Mouse (Mus musculus): ENCODE data around the gene Nfkb2.

Nfkb2 gene

GRCm38 (mm10) chr19:46324366-46324765 is 20.2 kb downstream of the Nfkb2 start:
- no peak for DNase-seq

DNA sequence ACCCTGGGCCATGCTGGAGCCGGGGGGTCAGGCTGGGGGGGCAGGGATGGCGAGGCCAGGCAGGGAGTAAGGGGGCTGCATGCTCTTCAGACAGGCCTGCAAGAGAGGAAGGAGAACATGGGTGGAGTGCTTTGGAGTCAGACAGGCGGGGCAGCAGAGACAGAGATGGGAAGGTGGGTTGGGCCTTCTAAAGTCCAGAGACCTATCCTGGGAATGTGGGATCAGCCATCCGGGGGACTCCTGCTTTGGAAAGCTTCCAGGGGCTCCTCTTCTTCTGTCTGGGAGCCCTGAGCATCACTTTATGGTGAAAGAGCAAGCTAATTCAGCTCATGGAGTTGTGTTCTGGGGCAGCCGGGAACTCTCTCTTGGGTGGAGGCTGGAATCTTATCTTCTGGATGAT is 20.8 kb downstream of the Nfkb2 start:
- no peak for DNase-seq

- DNase-seq, result peak; percentile 63
Measured at GRCm38 (mm10) chr19:46326019-46326755, 22.1 kb downstream of the Nfkb2 start.

DNA sequence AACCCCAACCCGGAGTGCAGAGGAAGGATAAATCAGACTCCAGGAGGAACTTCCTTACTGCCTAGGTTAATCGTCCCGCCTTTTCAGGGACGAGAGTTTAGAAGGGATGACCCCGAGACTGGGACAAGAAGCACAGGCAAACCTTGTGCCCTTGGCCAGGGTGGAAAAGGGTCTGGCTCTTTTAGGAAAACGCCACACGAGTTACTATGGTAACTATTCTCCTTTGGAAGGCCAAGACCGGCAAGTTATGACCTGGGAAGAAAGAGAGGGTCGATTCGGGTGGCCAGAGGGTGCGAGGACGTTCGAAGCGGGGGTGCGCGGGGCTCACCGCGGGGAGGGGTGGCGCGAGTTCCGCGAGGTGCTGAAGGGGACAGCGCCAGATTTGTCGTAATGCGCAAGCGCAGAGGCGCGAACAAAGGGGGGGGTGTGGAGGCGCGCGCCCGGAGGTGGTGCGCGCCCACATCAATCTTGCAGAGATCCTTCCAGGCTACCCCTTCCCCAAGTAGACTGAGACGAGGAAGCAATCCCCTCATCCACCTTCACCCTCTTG is 22.7 kb downstream of the Nfkb2 start, which contains the start of gene Psd:
Gene Psd (minus strand): TSS at position 401 of the 550 bp plus-strand sequence.
- peak; percentile 76 for DNase-seq

- no peak for DNase-seq
Measured at GRCm38 (mm10) chr19:46327531-46328064, 23.5 kb downstream of the Nfkb2 start.

DNA sequence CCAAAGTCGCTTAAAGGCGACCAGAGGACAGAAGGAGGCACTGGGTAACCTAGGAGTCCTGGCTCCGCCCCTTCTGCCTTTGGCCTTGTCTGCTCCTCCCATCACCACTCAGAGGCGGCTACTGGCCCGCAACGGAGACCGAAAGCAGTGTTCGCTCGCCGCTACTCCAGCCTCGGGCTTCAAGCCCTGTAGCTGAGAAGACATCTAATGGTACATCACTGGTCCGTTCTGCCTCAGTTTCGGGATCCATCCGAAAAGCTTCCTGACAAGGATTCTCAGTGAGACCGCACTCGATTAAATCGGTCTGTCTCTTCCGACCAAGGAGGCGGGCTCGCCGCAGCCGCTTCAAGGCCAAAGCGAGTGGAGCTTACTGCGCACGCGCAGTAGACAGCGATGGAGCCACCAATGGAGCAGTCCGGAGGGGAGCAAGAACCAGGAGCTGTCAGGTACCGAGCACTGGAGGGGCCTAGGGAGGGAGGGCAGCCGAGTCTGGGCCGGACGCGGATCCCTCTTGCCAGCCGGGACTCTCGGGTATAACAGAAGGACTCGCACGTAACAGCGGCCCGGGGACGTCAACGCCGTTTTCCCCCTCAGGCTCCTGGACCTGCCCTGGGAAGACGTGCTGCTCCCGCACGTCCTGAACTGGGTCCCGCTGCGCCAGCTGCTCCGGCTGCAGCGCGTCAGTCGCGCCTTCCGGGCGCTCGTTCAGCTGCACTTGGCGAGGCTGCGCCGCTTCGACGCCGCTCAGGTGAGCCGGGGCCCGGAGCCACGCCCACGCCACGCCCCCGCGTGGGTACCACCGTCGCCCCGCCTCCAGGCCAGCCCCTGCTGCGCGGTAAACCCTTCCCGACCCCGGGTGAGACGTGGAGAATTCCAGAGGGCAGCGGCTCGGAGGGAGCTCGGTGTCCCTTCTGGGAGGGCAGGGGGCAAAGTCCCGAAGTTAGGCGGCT is 24.2 kb downstream of the Nfkb2 start, which contains the start of gene Fbxl15:
Gene Fbxl15 (plus strand): TSS at position 104 of the 950 bp plus-strand sequence.
- DNase-seq, result peak; percentile 96

DNA sequence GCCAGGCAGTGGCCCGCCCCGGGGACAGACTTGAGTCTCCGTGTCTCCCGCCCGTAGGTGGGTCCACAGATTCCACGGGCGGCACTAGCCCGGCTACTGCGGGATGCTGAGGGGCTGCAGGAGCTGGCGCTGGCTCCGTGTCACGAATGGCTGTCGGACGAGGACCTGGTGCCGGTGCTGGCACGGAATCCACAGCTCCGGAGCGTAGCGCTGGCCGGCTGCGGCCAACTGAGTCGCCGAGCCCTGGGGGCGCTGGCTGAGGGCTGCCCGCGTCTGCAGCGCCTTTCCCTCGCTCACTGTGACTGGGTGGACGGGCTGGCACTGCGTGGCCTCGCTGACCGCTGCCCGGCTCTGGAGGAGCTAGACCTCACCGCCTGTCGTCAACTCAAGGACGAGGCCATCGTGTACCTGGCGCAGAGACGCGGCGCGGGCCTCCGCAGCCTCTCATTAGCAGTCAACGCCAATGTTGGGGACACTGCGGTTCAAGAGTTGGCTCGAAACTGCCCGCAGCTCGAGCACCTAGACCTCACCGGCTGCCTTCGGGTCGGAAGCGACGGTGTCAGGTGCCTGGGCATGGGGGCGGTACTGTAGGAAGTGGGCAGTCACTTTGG is 25.0 kb downstream of the Nfkb2 start:
- DNase-seq, result no peak

- peak; percentile 84 for DNase-seq
Measured at GRCm38 (mm10) chr19:46329951-46330350, 25.8 kb downstream of the Nfkb2 start.

- no peak for DNase-seq
Measured at GRCm38 (mm10) chr19:46330696-46331095, 26.6 kb downstream of the Nfkb2 start.

GRCm38 (mm10) chr19:46331326-46331725 is 27.2 kb downstream of the Nfkb2 start:
- DNase-seq, result no peak

- no peak for DNase-seq
Measured at GRCm38 (mm10) chr19:46331936-46332335, 27.8 kb downstream of the Nfkb2 start.

GRCm38 (mm10) chr19:46332721-46333339 is 28.7 kb downstream of the Nfkb2 start:
- no peak for DNase-seq

GRCm38 (mm10) chr19:46333906-46334305 is 29.8 kb downstream of the Nfkb2 start:
- peak; percentile 68 for DNase-seq

DNA sequence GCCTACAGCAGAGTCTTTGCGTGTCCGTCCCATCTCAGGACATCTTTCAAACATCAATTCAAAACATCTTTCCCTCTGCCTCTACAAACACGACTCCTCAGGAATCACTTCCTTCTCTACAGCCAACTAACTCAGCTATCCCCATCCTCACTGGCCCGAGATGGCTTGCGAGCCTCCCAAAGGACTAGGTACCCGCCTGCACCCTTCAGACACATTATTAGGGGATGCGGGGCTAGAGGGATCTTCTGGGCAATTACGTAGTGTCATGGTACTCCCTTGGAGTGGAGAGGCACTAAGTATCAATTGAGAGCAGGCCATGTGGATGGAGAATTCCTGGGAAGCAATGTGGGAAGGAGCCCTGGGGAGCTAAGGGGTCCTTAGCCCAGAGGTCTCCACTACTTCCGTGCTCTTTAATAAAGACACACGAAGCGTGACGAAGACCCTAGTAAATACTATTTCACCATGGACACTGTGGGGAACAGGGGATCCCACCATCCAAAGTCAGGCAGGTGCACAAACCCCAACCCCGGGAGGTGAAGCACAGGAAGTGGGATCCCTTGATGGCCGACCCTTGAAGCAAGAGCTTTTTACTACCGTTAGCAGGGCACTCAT is 33.7 kb downstream of the Nfkb2 start:
- no peak for DNase-seq

DNA sequence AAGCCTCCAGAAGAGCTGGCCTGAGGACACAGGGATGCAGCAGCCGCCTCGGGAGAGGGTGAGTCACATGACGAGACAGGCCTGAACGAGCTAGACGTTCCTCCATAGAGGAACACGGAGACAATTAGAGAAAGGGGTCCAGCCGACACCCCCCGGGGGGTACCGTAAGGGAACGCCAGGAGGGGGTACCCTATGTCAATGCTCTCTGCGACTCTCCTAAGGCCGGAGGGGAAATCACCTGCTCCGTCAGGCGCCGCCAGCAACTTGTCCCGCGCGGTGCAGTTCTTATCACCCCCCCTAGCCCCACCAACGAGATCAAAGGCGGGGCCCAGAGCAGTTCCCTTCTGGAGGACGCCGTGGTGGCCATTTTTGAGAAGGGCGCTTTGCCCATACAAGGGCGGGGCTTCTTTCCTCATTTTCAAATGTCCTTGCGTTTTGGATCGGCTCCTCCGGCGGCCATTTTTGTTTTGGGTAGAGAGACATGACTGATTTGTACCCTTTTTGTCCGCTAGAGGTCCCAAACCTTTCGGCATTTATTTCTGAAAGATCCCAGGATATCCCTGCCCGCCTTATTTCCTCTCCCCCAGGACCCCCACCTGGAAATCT is 34.3 kb downstream of the Nfkb2 start, which contains the start of gene Cuedc2:
Gene Cuedc2 (minus strand): TSS at position 372 of the 606 bp plus-strand sequence.
- peak; percentile 98 for DNase-seq

- DNase-seq, result no peak
Measured at GRCm38 (mm10) chr19:46338942-46339286, 34.8 kb downstream of the Nfkb2 start.

DNA sequence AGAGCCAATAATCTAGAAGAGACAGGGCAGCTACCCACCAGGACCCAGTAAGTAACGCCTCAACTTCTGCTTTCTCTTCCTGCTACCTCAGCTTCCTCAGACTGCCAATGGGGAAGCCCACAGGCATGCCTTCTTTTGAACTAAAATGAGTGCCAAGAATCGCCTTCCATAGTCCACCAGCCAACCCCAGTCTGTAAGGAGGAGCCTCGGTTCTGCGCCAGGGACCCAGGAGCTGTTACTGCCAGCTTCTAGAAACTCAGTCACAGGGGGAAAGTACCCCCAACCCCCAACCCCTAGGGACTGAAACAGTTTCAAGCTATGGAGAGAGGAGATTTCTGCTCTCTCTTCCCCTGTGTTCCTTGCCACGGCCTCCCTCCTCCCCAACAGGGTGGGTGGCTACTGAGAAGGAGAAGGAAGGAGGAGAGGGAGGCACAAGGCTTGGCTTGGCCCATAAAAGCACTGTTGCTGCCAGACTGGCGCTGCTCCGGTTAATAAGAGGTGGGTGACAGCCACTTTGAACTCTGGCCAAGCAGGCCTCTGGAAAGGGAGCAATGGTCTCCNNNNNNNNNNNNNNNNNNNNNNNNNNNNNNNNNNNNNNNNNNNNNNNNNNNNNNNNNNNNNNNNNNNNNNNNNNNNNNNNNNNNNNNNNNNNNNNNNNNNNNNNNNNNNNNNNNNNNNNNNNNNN is 35.3 kb downstream of the Nfkb2 start:
- DNase-seq, result peak; percentile 54

DNA sequence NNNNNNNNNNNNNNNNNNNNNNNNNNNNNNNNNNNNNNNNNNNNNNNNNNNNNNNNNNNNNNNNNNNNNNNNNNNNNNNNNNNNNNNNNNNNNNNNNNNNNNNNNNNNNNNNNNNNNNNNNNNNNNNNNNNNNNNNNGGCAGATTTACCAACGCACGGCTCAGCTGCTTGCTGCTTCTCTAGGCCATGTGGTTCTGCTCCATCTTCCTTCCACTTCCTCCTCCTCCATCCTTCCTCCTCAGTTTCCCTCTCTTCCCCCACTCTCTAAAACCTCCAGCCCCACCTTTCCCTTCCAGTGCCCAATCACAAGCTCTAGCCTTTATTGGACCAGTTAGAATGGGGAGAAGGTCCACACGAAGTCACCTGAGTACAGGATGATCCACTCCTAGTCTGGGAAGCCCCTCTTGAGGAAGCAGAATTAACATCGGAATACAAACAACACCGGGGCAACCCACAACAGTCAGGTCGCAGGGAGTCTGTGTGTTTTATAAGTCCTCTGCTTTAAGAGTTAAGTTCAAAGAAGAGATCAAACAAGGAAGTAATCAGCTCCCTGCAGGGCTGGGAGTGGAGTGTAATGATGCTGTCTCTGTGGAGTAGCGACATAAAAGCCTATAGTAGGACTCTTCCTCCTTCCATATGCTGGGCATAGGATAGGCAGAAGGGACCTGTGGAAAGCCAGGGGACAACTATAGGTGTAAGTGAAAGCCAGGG is 40.7 kb downstream of the Nfkb2 start:
- DNase-seq, result no peak

GRCm38 (mm10) chr19:46347146-46347545 is 43.0 kb downstream of the Nfkb2 start:
- DNase-seq, result no peak
